Mouse (Mus musculus): ENCODE results near the gene Nodal. TPM values are rescaled to one million over a fixed set of nuclear protein-coding genes. Genes with fewer than 3 reads are reported as not detected.

The Nodal gene
- not detected in 2 replicates for polyA plus RNA-seq (2012; ENCODE audit: low replicate concordance)

GRCm38 (mm10) chr10:61417672-61418071 is at the start of gene Nodal:
Nodal (plus strand) TSS chr10:61417972.

GRCm38 (mm10) chr10:61383021-61383714 is 34.6 kb upstream of the Nodal start, which contains the start of gene Pald1:
Pald1 (minus strand) TSS chr10:61383530.

GRCm38 (mm10) chr10:61452645-61453044 is 34.9 kb downstream of the Nodal start, which contains the start of gene Eif4ebp2:
Eif4ebp2 (minus strand) TSS chr10:61452661.

Other genes with a start within 250 kb of the Nodal start
- gene Tbata, start 246.0 kb upstream of the Nodal start, polyA plus RNA-seq (2012; ENCODE audit: low replicate concordance): not detected in 2 replicates
- 2.2 and 3.1 TPM in 2 replicates for gene Adamts14, start 144.5 kb upstream of the Nodal start, polyA plus RNA-seq (2012; ENCODE audit: low replicate concordance)
- 0.93 and 6.3 TPM in 2 replicates for gene Prf1, start 120.1 kb upstream of the Nodal start, polyA plus RNA-seq (2012; ENCODE audit: low replicate concordance)
- gene Pald1, start 34.4 kb upstream of the Nodal start, polyA plus RNA-seq (2012; ENCODE audit: low replicate concordance): 1.5 and 1.6 TPM in 2 replicates
- 130 and 157 TPM in 2 replicates for gene Eif4ebp2, start 34.7 kb downstream of the Nodal start, polyA plus RNA-seq (2012; ENCODE audit: low replicate concordance)
- gene Lrrc20, start 57.8 kb downstream of the Nodal start, polyA plus RNA-seq (2012; ENCODE audit: low replicate concordance): 6.7 and 49.3 TPM in 2 replicates
- not detected in 2 replicates for gene Npffr1, start 177.5 kb downstream of the Nodal start, polyA plus RNA-seq (2012; ENCODE audit: low replicate concordance)
- 23.6 and 37.5 TPM in 2 replicates for gene Ppa1, start 230.6 kb downstream of the Nodal start, polyA plus RNA-seq (2012; ENCODE audit: low replicate concordance)